ENCODE assay signal across 8 mouse cellular contexts in genomic region chr11:112982802-112983591, GRCm38 (mm10).
A peak's percentile ranks its signal among the peaks of the same experiment; 100 is the strongest.
DNase-seq lines count a peak whose midpoint lies in the region; ATAC-seq and TF ChIP-seq lines count a peak whose summit lies in the region.
"Had no signal": no experiment of that assay in that cellular context is flagged by ENCODE, and none has a peak within 500 bp of the region (broad histone marks: within the 10 kb centered on the region; RNA-seq: fewer than 3 reads in every experiment).

No protein-coding gene starts in this region.

- H3K36me3 ChIP-seq in C2C12 (ENCODE audit: control insufficient read depth, insufficient read depth) = no peaks in the 10 kb centered on the region
- H3K36me3 ChIP-seq in hindbrain, embryonic 15.5 days = no peaks in the 10 kb centered on the region
- no peaks in the 10 kb centered on the region for H3K36me3 ChIP-seq in liver, embryonic 12.5 days
- no peaks in the 10 kb centered on the region for H3K36me3 ChIP-seq in kidney, embryonic 14.5 days (ENCODE audit: control insufficient read depth, insufficient read depth, low read length)
- H3K36me3 ChIP-seq in intestine, embryonic 15.5 days = no peaks in the 10 kb centered on the region
- H3K36me3 ChIP-seq: heart, embryonic 13.5 days had no signal

- no peak overlapping the region for H3K9ac ChIP-seq in hindbrain, embryonic 15.5 days
- H3K9ac ChIP-seq in liver, embryonic 12.5 days = no peak overlapping the region
- H3K9ac ChIP-seq in kidney, embryonic 14.5 days (ENCODE audit: low read depth, low read length) = no peak overlapping the region
- no peak overlapping the region for H3K9ac ChIP-seq in intestine, embryonic 15.5 days
- H3K9ac ChIP-seq: heart, embryonic 13.5 days had no signal

- no peaks in the 10 kb centered on the region for H3K27me3 ChIP-seq in C2C12 (ENCODE audit: control insufficient read depth, insufficient read depth, insufficient read length)
- no peaks in the 10 kb centered on the region for H3K27me3 ChIP-seq in hindbrain, embryonic 15.5 days
- peaks cover 15% of the 10 kb centered on the region; the same call in 1 of the 2 replicates for H3K27me3 ChIP-seq in liver, embryonic 12.5 days (replicated peaks)
- H3K27me3 ChIP-seq in kidney, embryonic 14.5 days (ENCODE audit: control insufficient read depth, insufficient read depth, low read length) = 0 out of 2 replicates have a peak, but pooled peaks cover 2% of the 10 kb centered on the region
- no peaks in the 10 kb centered on the region for H3K27me3 ChIP-seq in intestine, embryonic 15.5 days (replicated peaks)

- no peak for TF ChIP-seq CTCF in C2C12 (IDR thresholded peaks at IDR 0.05; ENCODE audit: control insufficient read depth, insufficient read depth, insufficient read length)

- H3ac ChIP-seq in C2C12 (ENCODE audit: control insufficient read depth, insufficient read length, low read depth) = no peak overlapping the region

- H3K4me2 ChIP-seq in hindbrain, embryonic 15.5 days = peak overlapping the region; percentile 34
- H3K4me2 ChIP-seq in liver, embryonic 12.5 days = no peak overlapping the region
- H3K4me2 ChIP-seq in kidney, embryonic 14.5 days (replicated peaks; ENCODE audit: low read depth, low read length) = no peak overlapping the region
- no peak overlapping the region for H3K4me2 ChIP-seq in intestine, embryonic 15.5 days (replicated peaks)
- H3K4me2 ChIP-seq: heart, embryonic 13.5 days had no signal

- no peaks in the 10 kb centered on the region for H3K79me3 ChIP-seq in C2C12 (ENCODE audit: low read depth)

- DNase-seq in NIH3T3 (ENCODE audit: low read depth) = peak; percentile 20
- peak; percentile 69 for DNase-seq in lung, postnatal 10 days

- 31% methylated on average over 9 of the region's 9 CpGs for WGBS in hindbrain, embryonic 15.5 days
- WGBS in liver, embryonic 12.5 days (ENCODE audit: insufficient replicate concordance) = 64% methylated on average over 9 of the region's 9 CpGs
- 39% methylated on average over 9 of the region's 9 CpGs for WGBS in kidney, embryonic 14.5 days
- WGBS in intestine, embryonic 15.5 days = 57% methylated on average over 9 of the region's 9 CpGs

- no peaks in the 10 kb centered on the region for H3K79me2 ChIP-seq in C2C12 (ENCODE audit: control insufficient read depth, insufficient read depth)

- no peaks in the 10 kb centered on the region for H3K9me3 ChIP-seq in hindbrain, embryonic 15.5 days
- no peaks in the 10 kb centered on the region for H3K9me3 ChIP-seq in liver, embryonic 12.5 days (replicated peaks)
- H3K9me3 ChIP-seq in kidney, embryonic 14.5 days (ENCODE audit: control insufficient read depth, low read length) = no peaks in the 10 kb centered on the region
- H3K9me3 ChIP-seq in intestine, embryonic 15.5 days = no peaks in the 10 kb centered on the region
- H3K9me3 ChIP-seq: heart, embryonic 13.5 days had no signal

- peaks cover 19% of the 10 kb centered on the region for H3K4me1 ChIP-seq in hindbrain, embryonic 15.5 days (replicated peaks)
- H3K4me1 ChIP-seq in liver, embryonic 12.5 days = no peaks in the 10 kb centered on the region; the same call in 1 of the 2 replicates
- H3K4me1 ChIP-seq in kidney, embryonic 14.5 days (ENCODE audit: control insufficient read depth, insufficient read depth, low read length) = peaks cover 27% of the 10 kb centered on the region
- peaks cover 10% of the 10 kb centered on the region for H3K4me1 ChIP-seq in intestine, embryonic 15.5 days (replicated peaks)

- H3K4me3 ChIP-seq in C2C12 (ENCODE audit: insufficient read depth, poor library complexity, severe bottlenecking) = no peak overlapping the region
- no peak overlapping the region for H3K4me3 ChIP-seq in hindbrain, embryonic 15.5 days
- H3K4me3 ChIP-seq in liver, embryonic 12.5 days = no peak overlapping the region
- no peak overlapping the region for H3K4me3 ChIP-seq in kidney, embryonic 14.5 days (ENCODE audit: low read length)
- no peak overlapping the region for H3K4me3 ChIP-seq in intestine, embryonic 15.5 days (replicated peaks)
- H3K4me3 ChIP-seq: heart, embryonic 13.5 days had no signal

- H3K27ac ChIP-seq in hindbrain, embryonic 15.5 days (replicated peaks) = peak overlapping the region; percentile 66
- no peak overlapping the region for H3K27ac ChIP-seq in liver, embryonic 12.5 days
- no peak overlapping the region for H3K27ac ChIP-seq in kidney, embryonic 14.5 days (ENCODE audit: low read depth, low read length)
- no peak overlapping the region for H3K27ac ChIP-seq in intestine, embryonic 15.5 days
- H3K27ac ChIP-seq: heart, embryonic 13.5 days had no signal

- ATAC-seq in hindbrain, embryonic 15.5 days (ENCODE audit: low FRiP score, low read depth) = peak; percentile 82
- no peak for ATAC-seq in liver, embryonic 12.5 days
- ATAC-seq in kidney, embryonic 14.5 days (ENCODE audit: low FRiP score, low TSS enrichment) = no peak
- no peak for ATAC-seq in intestine, embryonic 15.5 days

TF ChIP-seq in C2C12, 6 proteins besides CTCF, POLR2A, EP300 and RAD21:
- TF ChIP-seq USF1 (IDR thresholded peaks at IDR 0.05; ENCODE audit: low read depth) (no peak), CEBPB (IDR thresholded peaks at IDR 0.05; ENCODE audit: low read depth) (peak; percentile 2)
